Mouse (Mus musculus) frontal cortex, postnatal 14 days (tissue): Measurements from ENCODE around the gene Gm13030.
"Not testable (repeated sequence)": the region's sequence is repeated elsewhere in the genome, so short reads cannot be mapped to it uniquely, and the experiment has no call there.

ENCODE experiments used
- DNase-seq, 2 experiments: peaks; one replicate each; pipeline ENCODE4 v3.0.0; 2022; ENCODE audit warnings: low spot score in 2 of 2

Gene Gm13030

GRCm38 (mm10) chr4:138873864-138874263, at the start of gene Gm13030:
Gene Gm13030 (minus strand): TSS chr4:138873964.
- DNase-seq: no peak

- DNase-seq: peak; percentile 90 to 97
Observed at GRCm38 (mm10) chr4:138922131-138922459, 48.3 kb upstream of the Gm13030 start.

- no peak for DNase-seq
Observed at GRCm38 (mm10) chr4:138921254-138922130, 47.7 kb upstream of the Gm13030 start.

- no peak for DNase-seq
Observed at GRCm38 (mm10) chr4:138917282-138917681, 43.5 kb upstream of the Gm13030 start.

GRCm38 (mm10) chr4:138913797-138914196, 40.0 kb upstream of the Gm13030 start, which contains the start of gene Otud3:
Gene Otud3 (minus strand): TSS chr4:138913945.
- DNase-seq: peak; percentile 91 to 92

GRCm38 (mm10) chr4:138913141-138913787, 39.5 kb upstream of the Gm13030 start:
- no peak for DNase-seq

- DNase-seq: no peak
Observed at GRCm38 (mm10) chr4:138905624-138906337, 32.0 kb upstream of the Gm13030 start.

- no peak for DNase-seq
Observed at GRCm38 (mm10) chr4:138899361-138899760, 25.6 kb upstream of the Gm13030 start.

GRCm38 (mm10) chr4:138893789-138894188, 20.0 kb upstream of the Gm13030 start:
- DNase-seq: not testable (repeated sequence)

- DNase-seq: no peak
Observed at GRCm38 (mm10) chr4:138892655-138893054, 18.9 kb upstream of the Gm13030 start.

- DNase-seq: no peak
Observed at GRCm38 (mm10) chr4:138889635-138890034, 15.9 kb upstream of the Gm13030 start.

GRCm38 (mm10) chr4:138889165-138889564, 15.4 kb upstream of the Gm13030 start:
- DNase-seq: no peak

GRCm38 (mm10) chr4:138884261-138884660, 10.5 kb upstream of the Gm13030 start:
- peak; percentile 73 to 88 for DNase-seq

GRCm38 (mm10) chr4:138882179-138882578, 8.4 kb upstream of the Gm13030 start:
- no peak for DNase-seq

GRCm38 (mm10) chr4:138880811-138881584, 7.2 kb upstream of the Gm13030 start:
- no peak for DNase-seq

GRCm38 (mm10) chr4:138879808-138880207, 6.0 kb upstream of the Gm13030 start:
- DNase-seq: no peak

GRCm38 (mm10) chr4:138878783-138879182, 5.0 kb upstream of the Gm13030 start:
- no peak for DNase-seq

- no peak for DNase-seq
Observed at GRCm38 (mm10) chr4:138877731-138878130, 4.0 kb upstream of the Gm13030 start, which contains the start of gene Pla2g2e. Gene Pla2g2e (plus strand): TSS chr4:138877942.

GRCm38 (mm10) chr4:138875986-138876385, 2.2 kb upstream of the Gm13030 start:
- no peak for DNase-seq

- DNase-seq: not testable (repeated sequence)
Observed at GRCm38 (mm10) chr4:138875275-138875674, 1.5 kb upstream of the Gm13030 start.

- DNase-seq: no peak
Observed at GRCm38 (mm10) chr4:138868666-138869065, 5.1 kb downstream of the Gm13030 start.
